Mouse (Mus musculus) ES-Bruce4 (cell line): Measurements from ENCODE around the gene Rai14. TPM values are rescaled to one million over a fixed set of nuclear protein-coding genes. Genes with fewer than 3 reads are reported as not detected.

Experiments used
- H3K27ac ChIP-seq: 2 replicates; pipeline ENCODE4 v1.5.1; 2012; ENCODE audit warnings: low read length, inconsistent platforms; ENCODE audit not compliant: insufficient read depth
- H3K27me3 ChIP-seq: 2 replicates; pipeline ENCODE4 v1.6.1; 2012; ENCODE audit warnings: mild to moderate bottlenecking, low read length, inconsistent platforms; ENCODE audit not compliant: control insufficient read depth, poor library complexity, insufficient read depth, severe bottlenecking
- H3K36me3 ChIP-seq: 2 replicates; pipeline ENCODE4 v1.6.1; 2012; ENCODE audit warnings: inconsistent platforms, mild to moderate bottlenecking, low read length, moderate library complexity; ENCODE audit not compliant: control insufficient read depth, poor library complexity, insufficient read depth, severe bottlenecking
- H3K4me1 ChIP-seq: one replicate; pipeline ENCODE4 v1.8.1; 2011; ENCODE audit warnings: low read length; ENCODE audit not compliant: control insufficient read depth, insufficient read depth
- H3K4me3 ChIP-seq: 2 replicates; pipeline ENCODE4 v1.5.1; 2011; ENCODE audit warnings: low read depth, mild to moderate bottlenecking, low read length
- H3K9ac ChIP-seq: 2 replicates; pipeline ENCODE4 v1.6.1; 2012; ENCODE audit warnings: low read depth, mild to moderate bottlenecking, inconsistent platforms; ENCODE audit not compliant: poor library complexity, severe bottlenecking
- H3K9me3 ChIP-seq: replicated peaks from 2 replicates; pipeline ENCODE4 v1.6.1; 2012; ENCODE audit warnings: mild to moderate bottlenecking, low read length, inconsistent platforms; ENCODE audit not compliant: control insufficient read depth, poor library complexity, insufficient read depth, severe bottlenecking
- CTCF ChIP-seq: IDR thresholded peaks from one replicate; pipeline ENCODE4 v1.8.1; 2011; ENCODE audit warnings: low read depth, low read length
- EP300 ChIP-seq: IDR thresholded peaks from 2 replicates; pipeline ENCODE4 v1.6.1; 2011; ENCODE audit warnings: low read depth, low read length; ENCODE audit not compliant: insufficient read depth
- POLR2A ChIP-seq: IDR thresholded peaks from one replicate; pipeline ENCODE4 v1.8.1; 2011; ENCODE audit warnings: low read length; ENCODE audit not compliant: insufficient read depth
- polyA plus RNA-seq: library from polyadenylated mRNA; stranded (reverse); fragments of >200 nt; gene quantifications from 2 replicates; pipeline ENCODE4 v1.2.4, GENCODE M21; 2011; ENCODE audit warnings: low read depth; ENCODE audit not compliant: missing spikeins, insufficient read depth, insufficient read length

The Rai14 gene
- polyA plus RNA-seq, 1 experiment, result 80.9 TPM

- no peaks in the 10 kb centered on the region for H3K9me3 ChIP-seq
- no peak overlapping the region for H3K4me3 ChIP-seq
- H3K9ac ChIP-seq, result no peak overlapping the region
- TF ChIP-seq EP300 (no peak), CTCF (no peak), POLR2A (no peak)
- H3K4me1 ChIP-seq, result peaks cover 4% of the 10 kb centered on the region
- peaks cover 2% of the 10 kb centered on the region; the same call in 1 of the 2 replicates for H3K36me3 ChIP-seq
- H3K27me3 ChIP-seq, result no peaks in the 10 kb centered on the region
- H3K27ac ChIP-seq, result 0 out of 2 replicates have a peak overlapping the region, but pooled peaks have one; percentile 57
Observed at GRCm38 (mm10) chr15:10632581-10632980, 81.8 kb downstream of the Rai14 start.

GRCm38 (mm10) chr15:10632060-10632459, 82.4 kb downstream of the Rai14 start:
- Histone ChIP-seq H3K27me3 (no peaks in the 10 kb centered on the region), H3K27ac (peak overlapping the region; percentile 57), H3K9me3 (no peaks in the 10 kb centered on the region), H3K36me3 (peaks cover 2% of the 10 kb centered on the region; the same call in 1 of the 2 replicates), H3K9ac (no peak overlapping the region), H3K4me1 (peaks cover 4% of the 10 kb centered on the region), H3K4me3 (no peak overlapping the region)
- TF ChIP-seq CTCF, result no peak
- no peak for TF ChIP-seq EP300
- no peak for TF ChIP-seq POLR2A

GRCm38 (mm10) chr15:10631541-10631940, 82.9 kb downstream of the Rai14 start:
- H3K9ac ChIP-seq, result no peak overlapping the region
- no peaks in the 10 kb centered on the region for H3K27me3 ChIP-seq
- no peak for TF ChIP-seq EP300
- TF ChIP-seq POLR2A, result no peak
- no peak for TF ChIP-seq CTCF
- no peak overlapping the region for H3K4me3 ChIP-seq
- H3K36me3 ChIP-seq, result peaks cover 2% of the 10 kb centered on the region; the same call in 1 of the 2 replicates
- H3K9me3 ChIP-seq, result no peaks in the 10 kb centered on the region
- peak overlapping the region; percentile 57 for H3K27ac ChIP-seq
- H3K4me1 ChIP-seq, result peaks cover 4% of the 10 kb centered on the region

- no peak overlapping the region for H3K9ac ChIP-seq
- H3K4me3 ChIP-seq, result no peak overlapping the region
- H3K36me3 ChIP-seq, result peaks cover 2% of the 10 kb centered on the region; the same call in 1 of the 2 replicates
- TF ChIP-seq EP300, result no peak
- TF ChIP-seq POLR2A, result no peak
- no peak for TF ChIP-seq CTCF
- no peak overlapping the region for H3K27ac ChIP-seq
- H3K27me3 ChIP-seq, result no peaks in the 10 kb centered on the region
- peaks cover 4% of the 10 kb centered on the region for H3K4me1 ChIP-seq
- no peaks in the 10 kb centered on the region for H3K9me3 ChIP-seq
Observed at GRCm38 (mm10) chr15:10628980-10629346, 85.5 kb downstream of the Rai14 start.

- Histone ChIP-seq H3K9ac (no peak overlapping the region), H3K9me3 (no peaks in the 10 kb centered on the region), H3K4me3 (no peak overlapping the region), H3K27me3 (no peaks in the 10 kb centered on the region), H3K27ac (no peak overlapping the region), H3K4me1 (peaks cover 4% of the 10 kb centered on the region), H3K36me3 (peaks cover 2% of the 10 kb centered on the region; the same call in 1 of the 2 replicates)
- TF ChIP-seq POLR2A (no peak), EP300 (no peak), CTCF (no peak)
Observed at GRCm38 (mm10) chr15:10628131-10628979, 86.1 kb downstream of the Rai14 start.

GRCm38 (mm10) chr15:10623571-10624227, 90.7 kb downstream of the Rai14 start:
- H3K9ac ChIP-seq, result no peak overlapping the region
- H3K36me3 ChIP-seq, result no peaks in the 10 kb centered on the region; the same call in 1 of the 2 replicates
- no peak overlapping the region for H3K27ac ChIP-seq
- no peak for TF ChIP-seq CTCF
- no peak for TF ChIP-seq POLR2A
- no peak for TF ChIP-seq EP300
- no peaks in the 10 kb centered on the region for H3K9me3 ChIP-seq
- H3K27me3 ChIP-seq, result no peaks in the 10 kb centered on the region
- H3K4me3 ChIP-seq, result no peak overlapping the region
- no peaks in the 10 kb centered on the region for H3K4me1 ChIP-seq
